Mouse (Mus musculus) adrenal gland, adult 10 weeks (tissue): ENCODE measurements around the gene Krt35. TPM values are rescaled to one million over a fixed set of nuclear protein-coding genes. Genes with fewer than 3 reads are reported as not detected.

Experiments used
- polyA plus RNA-seq: library from polyadenylated mRNA; stranded (reverse); fragments of 350-450 nt; fragmentation: Illumina TruSeq; extraction: RNeasy Lipid Tissue Mini Kit (QIAGEN cat#74804); gene quantifications from one replicate; pipeline ENCODE4 v1.2.3, GENCODE M21; 2014; ENCODE audit warnings: low read depth, low replicate concordance

Krt35 gene
- not detected for polyA plus RNA-seq

DNA sequence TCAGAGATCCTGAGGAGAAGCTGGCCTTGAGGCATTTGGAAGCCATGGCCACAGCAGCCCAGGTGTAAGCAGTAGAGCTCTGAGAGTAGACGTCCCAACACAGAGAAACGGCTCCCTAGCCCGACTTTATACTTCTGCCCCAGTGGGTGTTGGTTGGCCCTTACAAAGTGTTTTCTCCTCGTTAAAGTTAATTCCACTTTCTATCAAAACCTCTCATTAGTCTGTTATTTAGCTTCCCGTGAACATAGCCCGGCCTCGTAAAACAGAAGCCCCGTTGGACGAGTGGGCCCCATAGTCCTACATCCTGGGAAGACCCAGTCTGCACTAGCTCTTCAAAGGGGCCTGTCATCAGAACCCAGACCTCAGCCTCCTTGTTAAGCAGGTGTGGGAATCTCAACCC, at the start of gene Krt35:
Gene Krt35 (minus strand): TSS at position 101 of the 400 bp plus-strand sequence.

GRCm38 (mm10) chr11:100135731-100136130, 39.7 kb upstream of the Krt35 start, which contains the start of gene Krt15:
Krt15 (minus strand) TSS chr11:100135928.

DNA sequence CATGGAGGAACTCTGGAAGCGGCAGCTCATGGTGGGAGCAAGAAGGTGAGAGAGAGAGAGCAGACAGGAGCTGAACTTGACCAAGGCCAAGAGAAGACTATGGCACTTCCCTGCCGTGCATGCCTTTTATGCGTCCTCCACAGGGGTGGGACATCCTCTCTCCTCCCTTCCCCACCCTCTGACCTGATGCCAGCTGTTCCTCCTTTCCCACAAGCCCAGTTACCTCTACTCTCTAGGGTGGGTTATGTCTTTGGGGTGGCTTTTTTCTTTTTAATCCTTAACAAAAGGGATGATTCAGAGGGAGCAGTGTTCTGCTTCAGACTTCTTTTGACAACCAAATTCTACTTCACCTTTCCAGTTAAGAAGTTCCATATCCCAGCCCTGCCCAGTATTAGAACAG, 25.4 kb upstream of the Krt35 start, which contains the start of gene Krt13:
Gene Krt13 (minus strand): TSS at position 101 of the 400 bp plus-strand sequence.

GRCm38 (mm10) chr11:100105576-100106122, 9.6 kb upstream of the Krt35 start, which contains the start of gene Krt36:
Krt36 (minus strand) TSS chr11:100105626.

GRCm38 (mm10) chr11:100087861-100088260, 8.2 kb downstream of the Krt35 start, which contains the start of gene Krt32:
Krt32 (minus strand) TSS chr11:100088226.

DNA sequence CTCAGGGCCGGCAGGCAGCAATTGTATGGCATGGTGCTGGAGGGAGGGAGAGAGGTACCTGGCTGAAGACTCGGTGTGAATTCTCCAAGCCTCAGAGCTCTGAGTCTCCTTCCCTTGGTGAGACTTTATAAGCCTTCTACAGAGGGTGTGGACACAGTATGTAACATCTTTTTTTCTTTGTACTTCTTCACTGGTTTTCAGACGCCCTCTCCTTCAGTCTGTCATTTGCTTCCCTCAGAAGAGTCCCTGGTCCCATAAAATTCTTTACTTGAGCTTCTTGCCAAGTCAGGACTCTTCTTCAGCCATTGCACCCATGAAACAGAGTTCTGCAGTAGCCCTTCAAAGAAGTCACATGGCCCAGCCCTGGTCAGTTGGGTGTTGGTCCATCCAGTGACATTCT, 45.6 kb downstream of the Krt35 start, which contains the start of gene Krt31:
Gene Krt31 (minus strand): TSS at position 101 of the 400 bp plus-strand sequence.

Other genes with a start within 250 kb of the Krt35 start
- gene Krtap4-16, start 244.6 kb downstream of the Krt35 start, polyA plus RNA-seq, result not detected
- gene Gm11568, start 238.3 kb downstream of the Krt35 start, polyA plus RNA-seq, result not detected
- gene Gm11559, start 231.8 kb downstream of the Krt35 start, polyA plus RNA-seq, result not detected
- not detected for gene Krtap9-1, start 222.9 kb downstream of the Krt35 start, polyA plus RNA-seq
- gene Gm11567, start 217.1 kb downstream of the Krt35 start, polyA plus RNA-seq, result not detected
- gene Krtap31-1, start 188.3 kb downstream of the Krt35 start, polyA plus RNA-seq, result not detected
- gene Gm11565, start 181.5 kb downstream of the Krt35 start, polyA plus RNA-seq, result not detected
- not detected for gene Krtap31-2, start 159.9 kb downstream of the Krt35 start, polyA plus RNA-seq
- gene Krtap9-5, start 147.8 kb downstream of the Krt35 start, polyA plus RNA-seq, result not detected
- gene Krtap29-1, start 117.2 kb downstream of the Krt35 start, polyA plus RNA-seq, result not detected
- gene Krtap16-1, start 109.6 kb downstream of the Krt35 start, polyA plus RNA-seq, result not detected
- not detected for gene Krtap17-1, start 102.2 kb downstream of the Krt35 start, polyA plus RNA-seq
- not detected for gene Krt33a, start 80.0 kb downstream of the Krt35 start, polyA plus RNA-seq
- gene Krt33b, start 66.4 kb downstream of the Krt35 start, polyA plus RNA-seq, result not detected
- not detected for gene Krt34, start 54.7 kb downstream of the Krt35 start, polyA plus RNA-seq
- gene Krt31, start 45.7 kb downstream of the Krt35 start, polyA plus RNA-seq, result not detected
- gene Krt32, start 8.0 kb downstream of the Krt35 start, polyA plus RNA-seq, result not detected
- not detected for gene Krt36, start 9.4 kb upstream of the Krt35 start, polyA plus RNA-seq
- not detected for gene Krt13, start 25.3 kb upstream of the Krt35 start, polyA plus RNA-seq
- not detected for gene Krt15, start 39.7 kb upstream of the Krt35 start, polyA plus RNA-seq
- not detected for gene Krt19, start 52.4 kb upstream of the Krt35 start, polyA plus RNA-seq
- gene Krt9, start 97.0 kb upstream of the Krt35 start, polyA plus RNA-seq, result not detected
- not detected for gene Krt14, start 111.3 kb upstream of the Krt35 start, polyA plus RNA-seq
- not detected for gene Krt16, start 152.7 kb upstream of the Krt35 start, polyA plus RNA-seq
- not detected for gene Krt17, start 164.8 kb upstream of the Krt35 start, polyA plus RNA-seq
- gene Krt42, start 173.6 kb upstream of the Krt35 start, polyA plus RNA-seq, result not detected
- 1,846 TPM for gene Eif1, start 223.6 kb upstream of the Krt35 start, polyA plus RNA-seq
- not detected for gene Gast, start 238.2 kb upstream of the Krt35 start, polyA plus RNA-seq